Mouse (Mus musculus) embryonic facial prominence, embryonic 15.5 days (tissue): ENCODE results near the gene Sbno2. TPM values are rescaled to one million over a fixed set of nuclear protein-coding genes. Genes with fewer than 3 reads are reported as not detected.

ENCODE experiments used
- ATAC-seq: fragments of 200-750 bp; cut with Nextera tagmentation; 2 replicates; pipeline ENCODE4 v1.8.0; 2017; ENCODE audit warnings: low read depth, moderate TSS enrichment; ENCODE audit not compliant: insufficient number of reproducible peaks, low FRiP score, low TSS enrichment
- H3K27ac ChIP-seq: fragments of 300-500 bp; sonication (generic); replicated peaks from 2 replicates; pipeline ENCODE4 v1.5.1; 2015; ENCODE audit warnings: mild to moderate bottlenecking, inconsistent platforms
- H3K27me3 ChIP-seq: fragments of 300-500 bp; sonication (generic); 2 replicates; pipeline ENCODE4 v1.6.1; 2015; ENCODE audit warnings: inconsistent platforms
- H3K36me3 ChIP-seq: fragments of 300-500 bp; sonication (generic); 2 replicates; pipeline ENCODE4 v1.6.1; 2015; ENCODE audit warnings: mild to moderate bottlenecking, inconsistent platforms
- H3K4me1 ChIP-seq: fragments of 300-500 bp; sonication (generic); 2 replicates; pipeline ENCODE4 v1.6.1; 2015; ENCODE audit warnings: inconsistent platforms
- H3K4me2 ChIP-seq: fragments of 300-500 bp; sonication (generic); replicated peaks from 2 replicates; pipeline ENCODE4 v1.6.1; 2015; ENCODE audit warnings: mild to moderate bottlenecking, inconsistent platforms
- H3K4me3 ChIP-seq: fragments of 300-500 bp; sonication (generic); replicated peaks from 2 replicates; pipeline ENCODE4 v1.5.1; 2015; ENCODE audit warnings: mild to moderate bottlenecking, inconsistent platforms
- H3K9ac ChIP-seq: fragments of 300-500 bp; sonication (generic); 2 replicates; pipeline ENCODE4 v1.6.1; 2015; ENCODE audit warnings: inconsistent platforms
- H3K9me3 ChIP-seq: fragments of 300-500 bp; sonication (generic); replicated peaks from 2 replicates; pipeline ENCODE4 v1.6.1; 2016; ENCODE audit warnings: inconsistent platforms
- WGBS: fragments of 180-500 bp; shearing (Covaris S2); methylation state at CpG from one replicate; pipeline ENCODE4 v1.1.7; 2015; 5-methylcytosine and 5-hydroxymethylcytosine counted together
- polyA plus RNA-seq: library from polyadenylated mRNA; unstranded; fragments of >200 nt; fragmentation: Nextera tagmentation; extraction: Ambion mirVana; gene quantifications from 2 replicates; pipeline ENCODE4 v1.2.1, GENCODE M21; 2015

The Sbno2 gene
- polyA plus RNA-seq, 1 experiment from 2014 or later = 19.4 TPM

DNA sequence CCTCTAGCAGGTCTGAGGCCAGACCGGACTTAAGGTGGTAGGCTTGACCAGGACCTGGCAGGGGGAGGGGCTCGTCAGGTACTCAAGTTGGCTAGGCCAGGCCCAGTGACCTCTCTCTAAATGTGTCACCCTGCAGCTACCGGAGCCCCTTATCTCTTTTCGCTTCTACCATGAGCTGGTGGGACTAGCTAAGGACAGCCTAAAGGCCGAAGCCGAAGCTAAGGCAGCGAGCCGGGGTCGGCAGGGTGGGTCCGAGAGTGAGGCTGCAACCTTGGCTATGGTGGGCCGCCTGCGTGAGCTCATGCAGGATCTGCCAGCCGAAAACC lies 76.9 kb downstream of the Sbno2 start:
- Histone ChIP-seq H3K4me1 (peaks cover 18% of the 10 kb centered on the region; the same call in 1 of the 2 replicates), H3K4me3 (no peak overlapping the region), H3K36me3 (no peaks in the 10 kb centered on the region), H3K27me3 (no peaks in the 10 kb centered on the region), H3K9ac (no peak overlapping the region), H3K9me3 (no peaks in the 10 kb centered on the region), H3K4me2 (no peak overlapping the region), H3K27ac (no peak overlapping the region)
- 94% methylated on average over 13 of the region's 13 CpGs for WGBS
- ATAC-seq = no peak

DNA sequence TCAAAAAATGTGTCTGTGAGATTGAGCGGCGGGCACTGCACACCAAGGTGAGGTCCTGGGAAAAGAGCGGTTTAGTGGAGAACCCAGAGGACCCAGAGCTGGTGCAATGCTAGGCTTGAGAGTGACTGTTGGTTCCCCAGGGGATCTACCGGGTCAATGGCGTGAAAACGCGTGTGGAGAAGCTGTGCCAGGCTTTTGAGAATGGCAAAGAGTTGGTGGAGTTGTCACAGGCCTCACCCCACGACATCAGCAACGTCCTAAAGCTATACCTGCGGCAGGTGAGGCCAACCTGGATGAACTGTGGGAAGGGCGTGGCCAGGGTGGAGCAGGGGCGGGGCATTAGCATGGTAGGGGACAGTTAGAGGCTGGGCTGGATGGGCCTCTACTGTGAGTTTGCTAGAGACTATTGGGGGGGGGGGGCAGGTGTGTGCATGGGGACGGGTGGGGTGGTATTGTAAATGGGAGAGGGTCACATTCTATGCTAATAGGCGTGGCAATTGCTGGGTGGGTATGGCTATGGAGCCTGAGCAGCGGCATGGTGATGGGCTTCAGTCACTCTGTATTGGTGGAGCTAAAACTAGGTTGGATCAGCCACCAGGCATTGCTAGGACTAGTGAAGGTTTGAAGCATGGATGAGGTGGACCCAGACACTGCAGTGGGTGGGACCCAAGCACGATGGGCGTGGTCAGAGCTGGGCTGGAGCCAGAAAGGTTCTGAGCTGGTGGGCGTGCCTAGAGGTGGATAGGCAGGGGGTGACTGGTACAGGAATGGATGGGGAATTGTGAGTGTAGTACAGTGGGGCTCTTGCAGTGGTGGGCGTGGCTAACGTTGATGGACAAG lies 77.5 kb downstream of the Sbno2 start:
- H3K27ac ChIP-seq = no peak overlapping the region
- H3K9ac ChIP-seq = no peak overlapping the region
- 70% methylated on average over 20 of the region's 20 CpGs for WGBS
- no peaks in the 10 kb centered on the region for H3K27me3 ChIP-seq
- H3K36me3 ChIP-seq = no peaks in the 10 kb centered on the region
- ATAC-seq = no peak
- no peaks in the 10 kb centered on the region for H3K9me3 ChIP-seq
- H3K4me1 ChIP-seq = peaks cover 13% of the 10 kb centered on the region; the same call in 1 of the 2 replicates
- H3K4me3 ChIP-seq = no peak overlapping the region
- H3K4me2 ChIP-seq = no peak overlapping the region

DNA sequence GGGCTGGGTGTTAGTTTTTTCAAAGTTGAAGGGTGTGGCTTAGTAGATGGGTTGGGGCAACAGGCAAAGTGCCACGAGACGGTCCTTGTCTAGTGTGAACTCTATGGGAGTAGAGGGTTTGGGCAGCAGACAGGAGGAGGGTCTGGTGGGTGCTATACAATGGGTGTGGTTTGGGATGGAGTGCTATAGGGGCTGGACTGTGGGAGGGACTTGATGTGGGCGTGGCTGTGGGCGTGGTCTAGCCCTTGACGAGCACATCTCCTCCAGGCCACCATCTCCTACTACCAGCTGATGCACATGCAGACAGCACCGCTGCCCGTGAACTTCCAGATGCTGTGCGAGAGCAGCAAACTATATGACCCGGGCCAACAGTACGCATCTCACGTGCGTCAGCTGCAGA lies 79.5 kb downstream of the Sbno2 start:
- Histone ChIP-seq H3K36me3 (no peaks in the 10 kb centered on the region), H3K4me1 (peaks cover 6% of the 10 kb centered on the region; the same call in 1 of the 2 replicates), H3K9me3 (no peaks in the 10 kb centered on the region), H3K4me2 (no peak overlapping the region), H3K27ac (no peak overlapping the region), H3K27me3 (no peaks in the 10 kb centered on the region), H3K9ac (no peak overlapping the region), H3K4me3 (no peak overlapping the region)
- WGBS = 57% methylated on average over 12 of the region's 12 CpGs
- ATAC-seq = no peak

DNA sequence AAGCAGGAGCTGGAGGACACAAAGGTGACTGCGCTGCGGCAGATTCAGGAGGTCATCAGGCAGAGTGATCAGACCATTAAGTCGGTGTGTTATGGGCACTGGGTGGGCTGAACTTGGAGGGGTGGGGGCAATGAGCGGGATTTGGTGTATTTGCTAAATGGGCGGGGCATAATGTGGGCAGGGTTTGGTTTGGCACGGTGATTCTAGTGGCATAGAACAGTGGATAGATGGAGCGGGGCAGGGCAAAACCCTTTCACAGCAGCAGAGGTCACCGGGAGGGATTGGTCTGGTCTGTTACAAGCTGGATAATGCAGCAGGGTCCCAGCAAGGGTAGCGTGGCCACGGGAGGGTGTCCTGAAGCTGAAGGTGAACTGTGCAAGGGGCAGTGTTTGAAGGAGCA lies 79.9 kb downstream of the Sbno2 start:
- 75% methylated on average over 10 of the region's 10 CpGs for WGBS
- H3K27ac ChIP-seq = no peak overlapping the region
- H3K36me3 ChIP-seq = no peaks in the 10 kb centered on the region
- H3K9me3 ChIP-seq = no peaks in the 10 kb centered on the region
- peaks cover 8% of the 10 kb centered on the region; the same call in 1 of the 2 replicates for H3K4me1 ChIP-seq
- H3K4me3 ChIP-seq = no peak overlapping the region
- H3K9ac ChIP-seq = no peak overlapping the region
- H3K27me3 ChIP-seq = no peaks in the 10 kb centered on the region
- H3K4me2 ChIP-seq = no peak overlapping the region
- no peak for ATAC-seq

DNA sequence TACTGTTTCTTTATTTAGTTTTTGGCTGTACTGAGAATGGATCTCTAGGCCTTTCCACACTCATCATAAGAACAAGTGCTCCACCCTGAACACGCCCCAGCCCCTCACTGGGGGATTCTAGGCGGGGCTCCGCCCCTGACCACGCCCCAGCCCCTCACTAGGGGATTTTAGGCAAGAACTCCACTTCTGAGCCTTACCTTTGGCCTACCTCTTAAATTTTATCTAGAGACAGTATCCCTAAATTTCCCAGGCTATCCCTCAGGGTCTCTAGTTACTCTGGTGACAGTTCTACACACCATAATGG lies 80.4 kb downstream of the Sbno2 start:
- Histone ChIP-seq H3K36me3 (no peaks in the 10 kb centered on the region), H3K9me3 (no peaks in the 10 kb centered on the region), H3K27ac (no peak overlapping the region), H3K4me3 (no peak overlapping the region), H3K4me2 (no peak overlapping the region), H3K4me1 (peaks cover 13% of the 10 kb centered on the region), H3K27me3 (no peaks in the 10 kb centered on the region), H3K9ac (no peak overlapping the region)
- 53% methylated on average over 4 of the region's 4 CpGs for WGBS
- ATAC-seq = no peak

DNA sequence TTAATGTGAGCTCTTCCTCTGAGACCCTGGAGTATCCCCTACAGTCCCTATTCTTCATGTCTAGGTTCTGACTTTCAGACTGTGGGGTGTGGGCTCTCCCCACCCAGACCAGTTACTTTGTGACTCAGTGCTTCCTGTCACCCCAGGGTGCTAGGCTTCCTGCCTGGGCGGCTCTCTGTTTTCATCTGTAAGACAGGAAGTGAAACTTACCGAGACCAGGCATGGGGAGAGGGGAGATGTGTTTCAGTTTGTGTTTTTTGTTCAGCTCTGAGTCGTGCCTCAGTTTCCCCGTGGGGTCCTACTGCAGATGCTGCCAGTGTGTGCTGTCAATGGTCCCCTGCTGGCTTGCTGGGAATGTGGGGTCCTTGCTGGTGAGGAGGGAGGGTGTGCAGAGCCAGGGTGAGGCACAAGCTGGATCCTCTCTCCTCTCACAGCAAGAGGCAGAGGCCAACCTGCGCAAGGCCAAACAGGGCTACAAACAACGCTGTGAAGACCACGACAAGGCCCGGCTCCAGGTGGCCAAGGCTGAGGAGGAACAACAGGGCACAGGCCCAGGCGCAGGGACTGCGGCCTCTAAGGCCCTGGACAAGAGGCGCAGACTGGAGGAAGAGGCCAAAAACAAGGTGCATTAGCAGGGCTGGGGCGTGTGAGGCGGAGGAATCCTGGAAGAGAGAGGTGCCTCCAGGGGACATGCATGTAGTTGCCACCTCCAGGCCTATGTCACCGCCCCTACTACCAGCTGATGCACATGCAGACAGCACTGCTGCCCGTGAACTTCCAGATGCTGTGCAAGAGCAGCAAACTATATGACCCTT lies 80.9 kb downstream of the Sbno2 start:
- peaks cover 4% of the 10 kb centered on the region; the same call in 1 of the 2 replicates for H3K27me3 ChIP-seq
- H3K4me3 ChIP-seq = no peak overlapping the region
- H3K4me1 ChIP-seq = peaks cover 19% of the 10 kb centered on the region
- no peak overlapping the region for H3K27ac ChIP-seq
- H3K36me3 ChIP-seq = no peaks in the 10 kb centered on the region
- ATAC-seq = no peak
- 67% methylated on average over 15 of the region's 15 CpGs for WGBS
- no peaks in the 10 kb centered on the region for H3K9me3 ChIP-seq
- H3K4me2 ChIP-seq = no peak overlapping the region
- no peak overlapping the region for H3K9ac ChIP-seq

DNA sequence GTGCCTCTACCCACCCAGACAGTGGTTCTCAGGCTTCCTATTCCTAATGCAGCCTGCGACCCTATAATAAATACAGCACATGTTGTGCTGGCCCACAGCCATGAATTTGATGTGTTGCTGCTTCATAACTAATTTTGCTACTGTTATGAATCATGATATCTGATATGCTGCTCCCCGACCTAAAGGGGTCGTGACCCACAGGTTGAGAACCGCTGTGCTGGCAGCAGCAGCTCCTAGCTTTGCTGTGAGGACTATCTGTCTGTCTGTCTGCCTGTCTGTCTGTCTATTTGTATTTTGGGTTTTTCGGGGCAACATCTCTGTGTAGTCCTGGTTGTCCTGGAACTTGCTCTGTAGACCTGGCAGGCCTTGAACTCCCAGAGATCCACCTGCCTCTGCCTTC lies 81.6 kb downstream of the Sbno2 start:
- H3K9me3 ChIP-seq = no peaks in the 10 kb centered on the region
- no peak overlapping the region for H3K9ac ChIP-seq
- H3K4me2 ChIP-seq = no peak overlapping the region
- peaks cover 26% of the 10 kb centered on the region for H3K4me1 ChIP-seq
- no peak overlapping the region for H3K27ac ChIP-seq
- 71% methylated on average over 5 of the region's 5 CpGs for WGBS
- peaks cover 5% of the 10 kb centered on the region; the same call in 1 of the 2 replicates for H3K27me3 ChIP-seq
- H3K36me3 ChIP-seq = no peaks in the 10 kb centered on the region
- ATAC-seq = no peak
- H3K4me3 ChIP-seq = no peak overlapping the region

DNA sequence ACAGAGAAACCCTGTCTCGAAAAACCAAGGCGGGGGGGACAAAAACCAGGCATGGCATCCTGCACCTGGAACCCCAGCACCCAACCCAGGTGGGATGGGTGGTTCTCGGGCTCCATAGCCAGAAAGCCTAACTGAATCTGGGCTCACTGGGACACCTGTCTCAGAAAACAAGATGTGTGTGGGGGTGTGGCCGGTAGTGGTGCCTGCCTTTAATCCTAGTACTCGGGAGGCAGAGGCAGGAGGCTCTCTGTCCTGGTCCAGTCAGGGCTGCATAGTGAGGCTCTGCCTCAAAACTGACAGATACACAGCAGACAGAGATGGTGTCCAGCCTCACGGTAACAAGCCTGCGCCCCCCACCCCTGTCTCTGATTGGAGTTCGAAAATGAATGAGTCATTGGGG lies 82.6 kb downstream of the Sbno2 start:
- peaks cover 28% of the 10 kb centered on the region for H3K4me1 ChIP-seq
- H3K4me3 ChIP-seq = no peak overlapping the region
- 92% methylated on average over 8 of the region's 8 CpGs for WGBS
- H3K36me3 ChIP-seq = no peaks in the 10 kb centered on the region
- H3K27me3 ChIP-seq = peaks cover 5% of the 10 kb centered on the region; the same call in 1 of the 2 replicates
- H3K9me3 ChIP-seq = no peaks in the 10 kb centered on the region
- no peak overlapping the region for H3K4me2 ChIP-seq
- ATAC-seq = no peak
- no peak overlapping the region for H3K27ac ChIP-seq
- H3K9ac ChIP-seq = no peak overlapping the region

DNA sequence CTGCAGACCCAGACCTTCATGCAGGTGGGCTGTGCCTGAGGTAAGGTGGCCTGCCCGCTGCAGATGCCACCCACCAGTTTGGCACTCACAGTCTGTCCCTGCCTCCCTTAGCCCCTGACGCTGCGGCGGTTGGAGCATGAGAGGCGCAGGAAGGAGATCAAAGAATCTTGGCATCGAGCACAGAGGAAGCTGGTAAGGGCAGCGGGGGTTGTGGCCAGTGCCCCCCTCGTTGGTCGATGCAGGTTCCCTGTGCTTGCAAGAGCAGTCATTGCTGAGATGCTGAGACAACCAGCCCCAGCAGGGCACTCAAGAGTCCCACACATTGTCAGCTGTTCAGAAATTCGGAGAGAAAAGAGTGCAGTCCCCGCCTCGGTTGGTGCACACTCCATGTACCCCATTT lies 83.2 kb downstream of the Sbno2 start:
- Histone ChIP-seq H3K4me1 (peaks cover 28% of the 10 kb centered on the region), H3K27me3 (peaks cover 5% of the 10 kb centered on the region; the same call in 1 of the 2 replicates), H3K36me3 (no peaks in the 10 kb centered on the region), H3K9me3 (no peaks in the 10 kb centered on the region), H3K27ac (no peak overlapping the region), H3K4me3 (no peak overlapping the region), H3K9ac (no peak overlapping the region), H3K4me2 (no peak overlapping the region)
- 88% methylated on average over 12 of the region's 12 CpGs for WGBS
- ATAC-seq = no peak

DNA sequence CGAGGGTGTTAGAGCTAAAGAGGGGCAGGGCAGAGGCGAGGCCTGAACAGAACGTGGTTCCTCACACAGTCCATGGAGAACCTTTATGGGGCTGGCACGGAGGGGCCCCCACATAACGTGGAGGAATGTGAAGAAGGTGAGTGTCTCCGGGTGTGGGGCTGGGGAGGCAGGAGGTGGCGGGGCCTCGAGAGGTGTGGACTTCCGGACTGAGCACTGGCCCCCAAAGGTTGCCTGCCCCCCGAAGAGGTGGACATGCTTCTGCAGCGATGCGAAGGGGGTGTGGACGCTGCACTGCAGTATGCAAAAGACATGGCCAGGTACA lies 84.1 kb downstream of the Sbno2 start:
- no peaks in the 10 kb centered on the region for H3K9me3 ChIP-seq
- peaks cover 28% of the 10 kb centered on the region for H3K4me1 ChIP-seq
- H3K27ac ChIP-seq = no peak overlapping the region
- no peak overlapping the region for H3K4me2 ChIP-seq
- no peak overlapping the region for H3K4me3 ChIP-seq
- 88% methylated on average over 13 of the region's 13 CpGs for WGBS
- no peak overlapping the region for H3K9ac ChIP-seq
- no peaks in the 10 kb centered on the region for H3K36me3 ChIP-seq
- peaks cover 5% of the 10 kb centered on the region; the same call in 1 of the 2 replicates for H3K27me3 ChIP-seq
- no peak for ATAC-seq

DNA sequence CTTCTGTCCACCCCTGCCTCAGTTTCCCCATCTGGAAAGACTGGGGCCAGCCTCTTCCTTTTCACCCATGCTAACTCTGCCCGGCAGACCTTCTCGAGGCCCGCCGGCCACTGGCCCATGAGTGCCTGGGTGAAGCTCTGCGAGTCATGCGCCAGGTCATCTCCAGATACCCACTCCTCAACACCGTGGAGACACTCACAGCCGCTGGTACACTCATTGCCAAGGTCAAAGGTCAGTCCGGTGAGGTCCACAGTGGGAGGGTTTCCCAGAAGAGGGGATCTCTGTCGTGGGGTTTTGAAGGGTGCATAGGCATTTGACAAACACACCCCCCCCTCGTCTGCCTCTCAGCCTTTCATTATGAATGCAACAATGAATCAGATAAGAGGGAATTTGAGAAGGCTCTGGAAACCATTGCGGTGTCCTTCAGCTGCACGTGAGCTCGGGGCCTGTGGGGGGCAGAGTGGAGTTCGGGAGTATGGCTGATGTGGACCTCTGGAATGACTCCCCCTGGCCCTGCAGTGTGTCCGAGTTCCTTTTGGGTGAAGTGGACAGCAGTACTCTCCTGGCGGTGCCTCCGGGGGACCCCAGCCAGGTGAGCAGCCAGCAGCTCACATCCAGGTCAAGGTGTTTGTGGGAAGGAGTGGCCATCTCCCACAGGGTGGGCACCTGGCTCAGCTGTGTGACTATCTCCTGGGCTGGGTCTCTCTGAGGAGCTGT lies 84.6 kb downstream of the Sbno2 start:
- Histone ChIP-seq H3K4me3 (no peak overlapping the region), H3K9ac (no peak overlapping the region), H3K27me3 (peaks cover 11% of the 10 kb centered on the region), H3K4me2 (no peak overlapping the region), H3K4me1 (peaks cover 28% of the 10 kb centered on the region), H3K9me3 (no peaks in the 10 kb centered on the region), H3K36me3 (no peaks in the 10 kb centered on the region), H3K27ac (no peak overlapping the region)
- 79% methylated on average over 18 of the region's 18 CpGs for WGBS
- no peak for ATAC-seq
